Mouse (Mus musculus) heart, postnatal 10 days (tissue): ENCODE results near the gene Tnfsf12. TPM values are rescaled to one million over a fixed set of nuclear protein-coding genes. Genes with fewer than 3 reads are reported as not detected.

ENCODE experiments used
- DNase-seq, 2 experiments: peaks; one replicate each; pipeline ENCODE4 v3.0.0; 2021
- intact Hi-C: fragments of 180-260 bp; cut with DNase I; formaldehyde crosslinking; loops from one replicate; pipeline ENCODE4 v1.15.1; 2025
- microRNA-seq, 2 experiments: library from miRNA; unstranded; fragments of <30 nt; microRNA quantifications; one replicate each; pipeline ENCODE4 v1.2.0; 2022
- total RNA-seq, 2 experiments: library from RNA; stranded (reverse); gene quantifications; 2 replicates each; pipeline ENCODE4 v1.2.3; 2021

Tnfsf12 gene
- total RNA-seq, 2 experiments from 2014 or later = 19.6 to 20.3 TPM

GRCm38 (mm10) chr11:69656617-69657461 lies 38.8 kb downstream of the Tnfsf12 start:
- intact Hi-C loops = no loop called here
- DNase-seq = peak; percentile 47 to 70

DNA sequence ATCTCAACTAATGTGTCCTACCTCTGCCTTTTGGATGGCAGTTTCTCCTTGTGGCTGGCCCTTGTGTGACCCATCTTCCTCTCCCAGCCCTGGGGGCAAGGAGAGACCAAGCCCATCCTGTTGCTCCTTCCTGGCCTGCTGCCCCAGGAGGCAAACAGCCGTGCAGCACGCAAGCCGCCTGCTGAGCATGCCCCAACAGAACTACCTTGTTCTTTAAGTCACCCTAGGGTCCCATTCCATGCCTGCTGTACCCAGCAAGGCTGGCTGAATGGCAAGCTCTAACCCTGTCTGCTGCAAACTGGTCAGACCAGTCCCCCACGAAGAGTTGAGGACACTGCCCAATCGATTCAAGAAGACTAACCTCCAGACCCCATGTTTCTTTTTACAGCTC lies 39.6 kb downstream of the Tnfsf12 start:
- intact Hi-C loops = no loop called here
- no peak for DNase-seq

DNA sequence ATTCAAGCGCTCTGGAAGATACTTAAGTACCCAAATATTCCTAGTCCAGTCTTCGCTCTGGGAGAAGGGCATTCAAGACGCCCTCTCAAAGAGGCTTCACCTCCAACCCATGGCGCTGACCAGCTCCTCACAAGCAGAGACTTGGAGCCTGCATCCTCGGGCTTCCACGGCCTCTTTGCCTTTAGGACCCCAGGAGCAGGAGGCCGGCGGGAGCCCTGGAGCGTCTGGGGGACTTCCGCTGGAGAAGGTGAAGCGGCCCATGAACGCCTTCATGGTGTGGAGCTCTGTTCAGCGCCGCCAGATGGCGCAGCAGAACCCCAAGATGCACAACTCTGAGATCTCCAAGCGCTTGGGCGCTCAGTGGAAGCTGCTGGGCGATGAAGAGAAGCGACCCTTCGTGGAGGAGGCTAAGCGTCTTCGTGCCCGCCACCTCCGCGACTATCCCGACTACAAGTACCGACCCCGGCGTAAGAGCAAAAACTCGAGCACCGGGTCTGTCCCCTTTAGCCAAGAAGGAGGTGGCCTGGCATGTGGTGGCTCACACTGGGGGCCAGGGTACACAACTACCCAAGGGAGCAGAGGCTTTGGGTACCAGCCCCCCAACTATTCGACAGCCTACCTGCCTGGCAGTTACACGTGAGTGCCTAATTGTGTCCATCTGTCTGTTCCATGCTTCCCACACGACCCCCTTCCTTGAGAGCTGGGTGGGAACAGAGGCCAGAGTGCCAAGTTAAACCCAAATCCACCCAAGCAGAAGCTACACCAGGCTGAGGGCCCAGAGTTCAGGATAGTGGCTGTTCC lies 40.2 kb downstream of the Tnfsf12 start, which contains the start of gene Sox15:
Sox15 (plus strand) TSS at position 51 of the 801 bp plus-strand sequence.
- DNase-seq = peak; percentile 74 to 82
- intact Hi-C loops = loop anchor here (2.0 kb wide), 1 partner anchor 19 kb away; no protein-coding TSS in a partner anchor

DNA sequence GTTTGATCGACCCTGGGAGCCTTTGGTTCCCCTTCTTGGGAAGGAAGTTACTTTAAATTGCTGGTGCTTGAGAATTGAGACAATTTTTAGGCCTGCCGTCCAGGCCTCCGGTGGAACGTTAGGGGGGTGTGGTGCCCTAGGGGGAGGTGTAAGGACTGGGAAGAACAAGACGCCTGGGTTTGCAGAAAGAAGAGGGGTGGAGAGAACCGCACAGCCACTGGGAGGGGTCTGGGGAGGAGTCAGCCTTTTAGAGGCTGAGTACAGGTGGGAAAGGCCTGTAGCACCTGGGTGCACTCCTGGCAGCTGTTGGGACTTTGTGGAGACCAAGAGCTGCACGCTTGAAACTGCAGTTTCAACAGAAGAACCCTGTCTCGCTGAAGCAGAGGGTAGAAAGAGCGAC lies 40.9 kb downstream of the Tnfsf12 start:
- intact Hi-C loops = loop anchor here (2.0 kb wide), 1 partner anchor 18 kb away; no protein-coding TSS in a partner anchor
- no peak for DNase-seq

- DNase-seq = no peak
- intact Hi-C loops = no loop called here
These were observed 42.2 kb downstream of the Tnfsf12 start for GRCm38 (mm10) chr11:69653399-69653798.

- intact Hi-C loops = no loop called here
- DNase-seq = no peak
These were observed 49.8 kb downstream of the Tnfsf12 start for GRCm38 (mm10) chr11:69645860-69646259.

Small RNAs within 50 kb of the gene (microRNA-seq; reads per million reads assigned to microRNA genes)
- 1.4 to 6.6 reads per million in 2 experiments for gene Mir1934

Other genes starting within 250 kb of the Tnfsf12 start
- gene Dnah2, start 146.7 kb downstream of the Tnfsf12 start, total RNA-seq = under 1 TPM; 0.02 to 0.10 TPM
- 100 to 1,000 TPM in 1 of 2 experiments, 10 to 100 TPM in 1; 97.6 to 115 TPM for gene Efnb3, start 135.6 kb downstream of the Tnfsf12 start, total RNA-seq
- gene Wrap53, start 115.6 kb downstream of the Tnfsf12 start, total RNA-seq = 1 to 10 TPM; 5.9 to 6.8 TPM
- gene Trp53, start 115.5 kb downstream of the Tnfsf12 start, total RNA-seq = 10 to 100 TPM; 32.5 to 45.2 TPM
- gene Atp1b2, start 89.9 kb downstream of the Tnfsf12 start, total RNA-seq = 10 to 100 TPM; 29.9 to 36.5 TPM
- gene Shbg, start 77.9 kb downstream of the Tnfsf12 start, total RNA-seq = not detected
- gene Sat2, start 73.8 kb downstream of the Tnfsf12 start, total RNA-seq = 1 to 10 TPM; 4.3 to 4.7 TPM
- gene Fxr2, start 62.9 kb downstream of the Tnfsf12 start, total RNA-seq = 10 to 100 TPM; 72.1 to 78.7 TPM
- gene Sox15, start 40.5 kb downstream of the Tnfsf12 start, total RNA-seq = not detected
- gene Mpdu1, start 33.2 kb downstream of the Tnfsf12 start, total RNA-seq = 10 to 100 TPM; 33.1 to 33.7 TPM
- 1 to 10 TPM; 5.8 to 7.8 TPM for gene Cd68, start 29.7 kb downstream of the Tnfsf12 start, total RNA-seq
- 100 to 1,000 TPM; 389 to 397 TPM for gene Eif4a1, start 23.4 kb downstream of the Tnfsf12 start, total RNA-seq
- 10 to 100 TPM; 48.9 to 49.6 TPM for gene Senp3, start 13.8 kb downstream of the Tnfsf12 start, total RNA-seq
- 1 to 10 TPM; 2.1 to 2.4 TPM for gene Tnfsf13, start 10.1 kb downstream of the Tnfsf12 start, total RNA-seq
- 1 to 10 TPM; 5.1 to 5.2 TPM for gene Tnfsfm13, start 249 bp upstream of the Tnfsf12 start, total RNA-seq
- gene Polr2a, start 62.8 kb upstream of the Tnfsf12 start, total RNA-seq = 10 to 100 TPM; 44.5 to 47.5 TPM
- gene Slc35g3, start 66.1 kb upstream of the Tnfsf12 start, total RNA-seq = under 1 TPM; 0.17 to 0.40 TPM
- gene Zbtb4, start 70.1 kb upstream of the Tnfsf12 start, total RNA-seq = 10 to 100 TPM; 42.2 to 43.9 TPM
- gene Chrnb1, start 100.1 kb upstream of the Tnfsf12 start, total RNA-seq = 1 to 10 TPM; 5.8 to 7.1 TPM
- gene Fgf11, start 106.0 kb upstream of the Tnfsf12 start, total RNA-seq = 1 to 10 TPM; 1.9 to 3.5 TPM
- gene Tmem102, start 109.8 kb upstream of the Tnfsf12 start, total RNA-seq = 1 to 10 TPM in 1 of 2 experiments, under 1 TPM in 1; 0.94 to 1.2 TPM
- gene Gm39566, start 119.4 kb upstream of the Tnfsf12 start, total RNA-seq = not detected
- gene Spem2, start 122.6 kb upstream of the Tnfsf12 start, total RNA-seq = not detected
- not detected for gene Spem1, start 126.3 kb upstream of the Tnfsf12 start, total RNA-seq
- gene Nlgn2, start 141.9 kb upstream of the Tnfsf12 start, total RNA-seq = 10 to 100 TPM; 13.6 TPM
- gene Tmem256, start 142.7 kb upstream of the Tnfsf12 start, total RNA-seq = 100 to 1,000 TPM; 130 to 151 TPM
- gene Plscr3, start 150.5 kb upstream of the Tnfsf12 start, total RNA-seq = 10 to 100 TPM; 52.5 to 59.7 TPM
- not detected for gene Tnk1, start 162.9 kb upstream of the Tnfsf12 start, total RNA-seq
- not detected for gene Tmem95, start 182.2 kb upstream of the Tnfsf12 start, total RNA-seq
- gene Kctd11, start 185.6 kb upstream of the Tnfsf12 start, total RNA-seq = 1 to 10 TPM; 3.0 to 3.5 TPM
- 1 to 10 TPM; 2.7 to 3.0 TPM for gene Acap1, start 199.7 kb upstream of the Tnfsf12 start, total RNA-seq
- gene 2810408A11Rik, start 205.1 kb upstream of the Tnfsf12 start, total RNA-seq = 1 to 10 TPM; 2.1 to 2.7 TPM
- 10 to 100 TPM; 39.2 to 39.9 TPM for gene Neurl4, start 205.2 kb upstream of the Tnfsf12 start, total RNA-seq
- 10 to 100 TPM; 29.4 to 30.5 TPM for gene Gps2, start 218.0 kb upstream of the Tnfsf12 start, total RNA-seq
- gene Eif5a, start 226.1 kb upstream of the Tnfsf12 start, total RNA-seq = 100 to 1,000 TPM; 488 to 490 TPM
- gene Ybx2, start 239.9 kb upstream of the Tnfsf12 start, total RNA-seq = 10 to 100 TPM; 22.7 to 25.7 TPM